Mouse (Mus musculus): ENCODE results near the gene Dusp12. TPM values are rescaled to one million over a fixed set of nuclear protein-coding genes. Genes with fewer than 3 reads are reported as not detected.

Dusp12 gene
- polyA plus RNA-seq, 1 experiment from 2014 or later = 51.7 TPM

Other genes starting within 250 kb of the Dusp12 start
- 7.0 and 8.0 TPM in 2 replicates for gene Olfml2b, start 241.0 kb downstream of the Dusp12 start, polyA plus RNA-seq (2015; fragmentation: Nextera tagmentation; extraction: Ambion mirVana)
- gene Atf6, start 17.8 kb downstream of the Dusp12 start, polyA plus RNA-seq (2015; fragmentation: Nextera tagmentation; extraction: Ambion mirVana) = 7.1 and 7.2 TPM in 2 replicates
- 0.36 and 0.91 TPM in 2 replicates for gene Gm26620, start 475 bp downstream of the Dusp12 start, polyA plus RNA-seq (2015; fragmentation: Nextera tagmentation; extraction: Ambion mirVana)
- 1.1 and 1.4 TPM in 2 replicates for gene Fcrlb, start 27.4 kb upstream of the Dusp12 start, polyA plus RNA-seq (2015; fragmentation: Nextera tagmentation; extraction: Ambion mirVana)
- gene Fcrla, start 42.0 kb upstream of the Dusp12 start, polyA plus RNA-seq (2015; fragmentation: Nextera tagmentation; extraction: Ambion mirVana) = not detected in 2 replicates
- gene Fcgr2b, start 91.0 kb upstream of the Dusp12 start, polyA plus RNA-seq (2015; fragmentation: Nextera tagmentation; extraction: Ambion mirVana) = 1.1 and 3.2 TPM in 2 replicates
- 0.40 and 0.95 TPM in 2 replicates for gene Fcgr4, start 133.4 kb upstream of the Dusp12 start, polyA plus RNA-seq (2015; fragmentation: Nextera tagmentation; extraction: Ambion mirVana)
- 11.5 and 11.8 TPM in 2 replicates for gene Fcgr3, start 179.4 kb upstream of the Dusp12 start, polyA plus RNA-seq (2015; fragmentation: Nextera tagmentation; extraction: Ambion mirVana)
- gene Cfap126, start 228.4 kb upstream of the Dusp12 start, polyA plus RNA-seq (2015; fragmentation: Nextera tagmentation; extraction: Ambion mirVana) = 4.4 and 6.3 TPM in 2 replicates

Measured in neural tube, embryonic 15.5 days (tissue).